ENCODE assay signal across 17 mouse cellular contexts in the genomic region with DNA sequence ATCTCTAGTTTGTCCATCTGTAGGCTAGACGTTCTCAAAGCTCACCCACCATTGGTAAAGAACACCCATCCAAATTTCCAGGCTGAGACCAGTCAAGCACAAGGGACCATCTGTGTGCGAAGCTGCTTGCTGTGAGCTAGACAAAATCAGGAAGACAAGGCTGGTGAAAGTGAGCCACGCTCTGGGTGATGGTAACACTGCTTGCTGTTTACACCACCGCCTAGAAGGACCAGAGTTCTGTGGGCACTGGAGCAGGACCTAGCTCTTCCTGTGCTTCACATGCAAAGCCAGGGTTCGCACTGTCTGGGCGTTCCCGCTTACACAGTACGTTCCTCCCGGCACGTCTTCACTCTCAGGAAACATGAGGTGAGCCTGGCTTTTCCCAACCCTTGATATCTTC. TPM values are rescaled to one million over a fixed set of nuclear protein-coding genes. Genes with fewer than 3 reads are reported as not detected.
DNase-seq lines count a peak whose midpoint lies in the region; ATAC-seq lines count a peak whose summit lies in the region.
"Had no signal": no experiment of that assay in that cellular context is flagged by ENCODE, and none has a peak within 500 bp of the region (broad histone marks: within the 10 kb centered on the region; RNA-seq: fewer than 3 reads in every experiment).

No protein-coding gene starts in this region.

- H3K4me1 ChIP-seq in midbrain, embryonic 10.5 days = peaks cover 8% of the 10 kb centered on the region

- no peak for DNase-seq in cerebellum, postnatal 4 days (ENCODE audit: low spot score in 2 of 2)
- DNase-seq in spleen, postnatal 36 days (ENCODE audit: low spot score in 2 of 2) = peak; percentile 56 to 58
- DNase-seq in spleen, postnatal 10 days (ENCODE audit: low spot score in 2 of 2) = no peak
- peak; percentile 42 to 61 for DNase-seq in cerebellum, postnatal 14 days
- DNase-seq in MN1 (ENCODE audit: low spot score) = no peak
- DNase-seq in layer of hippocampus, adult 9-10 months (ENCODE audit: low spot score) = no peak
- DNase-seq in midbrain, embryonic 10.5 days (ENCODE audit: low spot score) = no peak
- DNase-seq: adrenal gland, adult 8-10 months; gastrocnemius, postnatal 14 days; heart, postnatal 14 days; kidney, adult 11 months; kidney, postnatal 25 days; left cerebral cortex, postnatal 4 days; lung, adult 18-20 months; midbrain, embryonic 14.5 days had no signal

- H3K27me3 ChIP-seq in midbrain, embryonic 10.5 days (ENCODE audit: low read depth, poor library complexity, severe bottlenecking) = no peaks in the 10 kb centered on the region

- no peak overlapping the region for H3K4me3 ChIP-seq in midbrain, embryonic 10.5 days

- peak; percentile 83 for ATAC-seq in cerebellum, adult (ENCODE audit: insufficient number of reproducible peaks, low FRiP score, low TSS enrichment)

- H3K9me3 ChIP-seq in midbrain, embryonic 10.5 days (replicated peaks) = no peaks in the 10 kb centered on the region

- H3K36me3 ChIP-seq in midbrain, embryonic 10.5 days = no peaks in the 10 kb centered on the region

- no peak overlapping the region for H3K27ac ChIP-seq in midbrain, embryonic 10.5 days (replicated peaks)
- H3K27ac ChIP-seq: hindbrain, embryonic 14.5 days had no signal

- 94% methylated on average over 10 of the region's 10 CpGs for WGBS in midbrain, embryonic 10.5 days

RNA-seq across cellular contexts. Expression of a gene that starts 42.7 kb away (rescaled TPM):
- 33.4 and 33.6 TPM in 2 replicates for polyA plus RNA-seq in midbrain, embryonic 10.5 days (2016; fragmentation: Nextera tagmentation; extraction: Ambion mirVana)

Comparison
In these comparisons a context has a peak if more than half of its experiments do, and no peak if none do; other contexts are left out.
1. DNase-seq: peak in spleen, postnatal 36 days (2 of 2) and cerebellum, postnatal 14 days (2 of 2); none in cerebellum, postnatal 4 days (0 of 2), spleen, postnatal 10 days (0 of 2), MN1 (single experiment), layer of hippocampus, adult 9-10 months (single experiment) and midbrain, embryonic 10.5 days (single experiment).